Mouse (Mus musculus) brown adipose tissue, adult 24 weeks (tissue): ENCODE results near the gene Cyp4f18. TPM values are rescaled to one million over a fixed set of nuclear protein-coding genes. Genes with fewer than 3 reads are reported as not detected.
"Not testable (repeated sequence)": the region's sequence is repeated elsewhere in the genome, so short reads cannot be mapped to it uniquely, and the experiment has no call there.

Experiments
- H3K27ac ChIP-seq: fragments of 200-500 bp; replicated peaks from 2 replicates; pipeline ENCODE4 v1.5.1; 2012; ENCODE audit warnings: low read depth, mild to moderate bottlenecking, low read length
- H3K4me1 ChIP-seq: fragments of 200-500 bp; 2 replicates; pipeline ENCODE4 v1.6.1; 2012; ENCODE audit warnings: low read length, mixed read lengths; ENCODE audit not compliant: control insufficient read depth, insufficient read depth, insufficient read length
- H3K4me3 ChIP-seq: fragments of 200-500 bp; 2 replicates; pipeline ENCODE4 v1.5.1; 2012; ENCODE audit warnings: low read depth, mild to moderate bottlenecking, low read length, moderate library complexity; ENCODE audit not compliant: insufficient read depth
- polyA plus RNA-seq: library from polyadenylated mRNA; stranded (reverse); fragments of >200 nt; gene quantifications from 2 replicates; pipeline ENCODE4 v1.2.4, GENCODE M21; 2012; ENCODE audit not compliant: missing spikeins, insufficient read depth, insufficient read length

Cyp4f18 gene
- polyA plus RNA-seq = 1.5 and 2.9 TPM in 2 replicates

DNA sequence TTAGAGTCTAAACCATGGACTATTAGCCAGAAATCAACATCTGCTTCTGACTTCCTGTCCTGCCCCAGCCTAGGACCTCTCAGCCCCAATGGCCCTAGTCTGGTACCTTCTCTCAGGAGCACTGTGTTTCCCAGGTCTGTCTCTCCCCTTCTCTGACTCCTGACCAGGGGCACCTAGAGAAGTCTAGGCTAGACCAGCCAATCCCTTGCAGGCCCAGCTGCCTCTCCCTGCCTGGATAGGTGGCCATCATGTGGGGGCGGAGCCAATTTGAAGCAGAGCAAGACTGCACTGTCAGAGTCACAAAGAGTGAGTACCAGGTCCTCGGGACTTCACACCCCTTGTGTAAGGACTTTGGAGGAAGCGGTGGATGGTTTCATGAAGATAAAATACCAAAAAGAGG is at the start of gene Cyp4f18:
Cyp4f18 (minus strand) TSS at position 154 of the 400 bp plus-strand sequence.
- peak within 1 kb of the TSS; percentile 59 for H3K27ac ChIP-seq
- H3K4me3 ChIP-seq = no peak within 1 kb of the TSS
- H3K4me1 ChIP-seq = no peaks in the 10 kb centered on the region; the same call in 1 of the 2 replicates

DNA sequence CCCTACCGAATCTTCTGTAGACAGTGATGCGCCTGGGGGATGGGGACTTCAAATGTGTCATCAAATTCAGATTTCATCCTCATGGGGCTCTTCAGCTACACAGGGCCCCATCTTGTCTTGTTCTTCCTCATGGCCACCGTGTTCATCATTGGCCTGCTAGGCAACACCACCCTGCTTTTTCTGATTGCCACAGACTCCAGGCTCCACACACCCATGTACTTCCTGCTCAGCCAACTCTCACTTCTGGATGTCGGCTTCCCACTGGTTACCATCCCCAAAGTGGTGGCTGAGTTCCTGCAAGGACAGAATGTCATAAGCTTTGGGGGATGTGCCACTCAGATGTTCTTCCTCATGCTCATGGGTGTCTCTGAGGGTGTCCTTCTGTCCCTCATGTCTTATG is 48.2 kb upstream of the Cyp4f18 start:
- not testable (repeated sequence) for H3K4me3 ChIP-seq, H3K4me1 ChIP-seq, H3K27ac ChIP-seq

DNA sequence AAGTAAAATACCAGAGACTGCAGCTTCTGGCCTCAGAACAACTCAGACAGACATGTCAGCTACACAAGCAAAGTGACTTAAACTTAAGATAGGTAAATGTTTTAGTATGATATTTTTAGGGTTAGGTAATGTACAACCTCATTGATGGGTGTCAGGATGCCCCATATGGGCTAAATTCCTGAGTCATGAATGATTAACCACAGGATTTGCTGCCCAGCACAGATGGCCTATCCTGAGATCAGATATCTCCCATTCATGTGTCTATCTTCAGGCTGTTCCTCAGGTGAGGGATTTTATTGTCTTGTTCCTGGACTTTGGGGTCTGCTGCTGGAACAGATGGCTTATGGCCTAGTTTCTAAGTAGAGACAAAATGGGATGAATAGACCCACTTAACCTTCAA is 45.2 kb upstream of the Cyp4f18 start:
- H3K4me3 ChIP-seq, H3K27ac ChIP-seq, H3K4me1 ChIP-seq: not testable (repeated sequence)

DNA sequence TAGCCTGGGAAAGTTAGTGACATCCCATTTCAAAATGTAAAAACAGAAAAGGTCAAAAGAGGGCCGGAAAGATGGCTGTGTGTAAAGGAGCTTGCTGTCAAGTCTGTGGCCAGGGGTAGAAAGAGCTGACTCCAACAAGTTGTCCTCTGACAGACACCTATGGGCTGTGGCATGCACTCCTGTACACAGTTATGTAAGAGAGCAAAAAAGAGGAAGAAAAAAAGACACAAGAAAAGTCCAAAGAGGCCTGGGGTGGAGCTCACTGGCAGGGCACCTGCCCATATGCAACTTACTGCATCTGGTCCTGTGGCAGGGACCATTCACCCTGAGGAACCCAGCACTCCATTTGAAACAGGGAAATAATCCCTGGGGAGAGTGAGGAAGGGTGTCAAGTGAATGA is 33.1 kb upstream of the Cyp4f18 start:
- no peaks in the 10 kb centered on the region for H3K4me1 ChIP-seq
- no peak overlapping the region for H3K4me3 ChIP-seq
- no peak overlapping the region for H3K27ac ChIP-seq

DNA sequence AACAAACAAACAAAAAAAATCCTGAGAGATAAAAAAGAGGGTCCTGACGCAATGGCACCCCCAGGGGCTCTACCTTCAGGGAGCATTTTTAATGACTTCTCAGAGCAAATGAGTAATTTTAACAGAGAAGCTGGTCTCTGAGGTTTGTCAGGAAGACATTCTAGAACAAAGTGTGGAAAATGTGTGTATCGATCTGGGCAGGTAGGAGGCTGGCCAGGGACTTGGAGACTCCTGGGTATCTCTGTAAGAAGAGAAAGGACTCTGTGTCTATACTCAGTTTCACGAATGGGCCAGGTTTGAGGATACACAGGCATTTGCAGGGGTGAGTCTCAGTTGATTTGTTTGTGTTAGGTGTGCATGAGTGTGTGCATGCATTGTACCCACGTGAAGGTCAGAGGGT is 31.5 kb upstream of the Cyp4f18 start, which contains the start of gene Olfr372:
Olfr372 (plus strand) TSS at position 301 of the 400 bp plus-strand sequence.
- H3K4me1 ChIP-seq, H3K4me3 ChIP-seq, H3K27ac ChIP-seq: not testable (repeated sequence)

DNA sequence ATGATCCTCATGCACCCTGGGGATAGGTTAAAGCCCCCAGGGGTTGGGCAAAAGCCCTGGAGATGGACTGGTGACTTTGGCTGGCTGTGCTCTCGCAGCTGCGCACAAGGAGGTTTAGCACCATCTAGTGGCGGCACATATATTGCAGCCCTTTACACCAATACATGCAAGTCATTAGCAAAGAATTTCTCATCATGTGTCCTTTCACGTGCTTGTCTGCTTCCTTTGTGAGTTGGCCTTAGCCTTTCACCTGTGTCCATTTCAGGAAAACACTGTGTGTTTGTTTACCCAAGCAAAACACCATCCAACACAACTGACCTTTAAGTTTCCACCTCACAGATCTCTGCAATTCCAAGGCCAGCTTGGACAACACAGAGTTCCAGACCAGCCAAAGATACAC is 23.5 kb upstream of the Cyp4f18 start:
- H3K4me3 ChIP-seq, H3K4me1 ChIP-seq, H3K27ac ChIP-seq: not testable (repeated sequence)

DNA sequence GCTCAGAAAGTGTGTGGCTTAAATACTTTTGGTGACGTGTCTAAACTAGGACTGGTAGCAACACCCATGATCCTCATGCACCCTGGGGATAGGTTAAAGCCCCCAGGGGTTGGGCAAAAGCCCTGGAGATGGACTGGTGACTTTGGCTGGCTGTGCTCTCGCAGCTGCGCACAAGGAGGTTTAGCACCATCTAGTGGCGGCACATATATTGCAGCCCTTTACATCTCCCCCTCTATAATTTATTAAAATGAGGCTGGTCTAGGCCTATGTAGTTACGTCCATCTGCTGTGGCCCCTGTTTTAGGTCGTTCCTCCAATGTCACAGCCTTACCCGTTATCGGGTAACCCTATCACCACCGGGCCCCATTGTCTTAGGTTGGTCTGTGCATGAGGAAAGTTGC is 15.5 kb upstream of the Cyp4f18 start:
- not testable (repeated sequence) for H3K27ac ChIP-seq, H3K4me3 ChIP-seq, H3K4me1 ChIP-seq

DNA sequence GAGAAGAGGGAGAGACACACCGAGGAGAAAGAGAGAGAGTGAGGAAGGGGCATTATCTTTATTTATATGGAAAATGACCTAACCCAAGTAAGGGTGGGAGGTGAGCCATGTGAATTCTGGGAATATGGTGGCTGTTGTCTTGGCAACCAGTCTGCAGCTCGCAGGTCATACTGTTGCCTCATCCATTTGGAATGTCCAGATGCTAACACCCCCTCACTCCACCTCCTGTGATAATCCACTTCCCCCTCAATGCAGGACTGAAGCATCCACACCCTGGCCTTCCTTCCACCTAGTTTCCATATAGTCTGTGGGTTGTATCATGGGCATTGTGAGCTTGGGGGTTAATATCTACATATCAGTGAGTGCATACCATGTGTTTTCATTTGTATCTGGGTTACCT is 10.4 kb upstream of the Cyp4f18 start:
- H3K4me1 ChIP-seq = no peaks in the 10 kb centered on the region
- no peak overlapping the region for H3K4me3 ChIP-seq
- no peak overlapping the region for H3K27ac ChIP-seq

DNA sequence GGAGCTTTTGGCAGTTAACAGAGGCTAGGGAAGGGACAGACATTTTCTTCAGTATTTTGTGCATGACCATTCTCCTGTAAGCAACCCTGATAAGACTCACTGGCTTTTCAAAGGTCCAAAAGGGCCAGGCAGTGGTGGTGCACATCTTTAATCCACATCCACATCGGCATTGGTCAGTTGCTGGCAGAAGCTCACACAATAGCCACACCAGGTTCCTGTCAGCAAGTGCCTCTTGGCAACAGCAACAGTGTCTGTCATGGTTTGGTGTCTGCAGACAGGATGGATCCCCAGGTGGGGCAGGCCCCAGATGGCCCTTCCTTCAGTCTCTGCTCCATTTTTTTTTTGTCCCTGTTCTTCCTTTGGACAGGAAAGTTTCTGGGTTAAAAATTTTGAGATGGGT is 9.6 kb upstream of the Cyp4f18 start:
- H3K4me3 ChIP-seq, H3K4me1 ChIP-seq, H3K27ac ChIP-seq: not testable (repeated sequence)

DNA sequence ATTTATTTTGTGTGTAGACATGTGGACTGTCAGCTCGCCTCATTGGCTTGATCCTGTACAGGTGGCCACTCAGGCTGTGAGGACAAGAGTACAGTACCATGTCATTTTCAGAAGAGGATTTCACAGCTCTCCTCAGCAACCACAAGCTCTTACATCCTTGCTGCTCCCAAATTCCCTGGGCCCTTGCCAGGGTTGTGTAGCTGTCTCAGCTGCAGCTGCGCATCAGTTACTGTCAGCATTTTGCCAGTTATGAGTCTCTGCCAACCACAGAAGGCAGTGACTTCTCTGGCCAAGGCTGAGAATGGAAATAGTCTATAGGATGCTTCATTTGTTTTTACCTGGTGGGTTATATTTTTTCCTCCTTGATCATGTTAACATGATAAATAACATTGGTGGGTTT is 8.7 kb upstream of the Cyp4f18 start:
- H3K4me1 ChIP-seq = no peaks in the 10 kb centered on the region
- H3K27ac ChIP-seq = no peak overlapping the region
- H3K4me3 ChIP-seq = no peak overlapping the region

DNA sequence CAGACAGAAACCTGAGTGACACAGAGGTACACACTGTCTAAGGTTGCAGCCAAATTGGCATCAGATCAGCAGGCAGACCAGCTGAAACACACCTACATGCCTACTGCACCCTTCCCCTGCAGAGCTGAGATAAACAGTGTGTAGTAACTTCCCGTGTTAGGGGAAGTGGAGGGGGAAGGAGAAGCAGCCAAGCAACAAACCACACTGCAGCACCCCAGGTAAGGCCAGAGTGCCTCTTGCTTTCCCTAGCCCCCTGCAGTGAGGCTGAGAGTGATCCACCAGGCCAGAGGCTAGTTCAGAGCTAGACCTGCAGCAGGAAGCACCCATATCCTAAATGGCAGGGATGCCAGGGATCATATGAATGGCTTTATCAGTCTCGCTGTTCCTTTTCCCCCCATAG is 7.9 kb upstream of the Cyp4f18 start:
- not testable (repeated sequence) for H3K4me3 ChIP-seq, H3K27ac ChIP-seq, H3K4me1 ChIP-seq

DNA sequence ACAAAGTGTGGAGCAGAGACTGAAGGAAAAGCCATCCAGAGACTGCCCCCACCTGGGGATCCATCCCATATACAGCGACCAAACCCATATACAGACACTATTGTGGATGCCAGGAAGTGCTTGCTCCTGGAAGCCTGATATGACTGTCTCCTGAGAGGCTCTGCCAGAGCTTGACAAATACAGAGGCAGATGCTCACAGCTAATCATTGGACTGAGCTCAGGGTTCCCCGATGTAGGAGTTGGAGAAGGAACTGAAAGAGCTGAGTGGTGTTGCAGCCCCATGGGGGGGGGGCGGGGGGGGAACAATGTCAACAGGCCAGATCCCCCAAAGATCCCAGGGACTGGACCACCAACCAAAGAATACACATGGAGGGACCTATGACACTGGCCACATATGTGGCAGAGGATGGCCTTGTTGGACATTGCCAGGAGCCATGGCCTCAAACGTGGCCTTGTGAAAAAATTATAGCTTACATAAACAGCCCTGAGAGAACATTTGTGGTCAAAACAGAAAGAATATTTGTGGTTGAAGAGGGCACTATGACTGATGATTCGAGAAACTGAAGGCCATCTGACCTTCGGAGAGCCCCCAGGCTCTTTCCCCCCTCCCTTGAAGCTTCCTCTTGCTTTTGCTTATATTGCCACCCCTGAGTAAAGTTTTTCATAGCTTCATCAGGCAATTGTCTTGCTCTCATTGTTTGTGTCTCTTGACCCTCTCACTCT is 4.2 kb upstream of the Cyp4f18 start:
- not testable (repeated sequence) for H3K4me1 ChIP-seq, H3K27ac ChIP-seq, H3K4me3 ChIP-seq

DNA sequence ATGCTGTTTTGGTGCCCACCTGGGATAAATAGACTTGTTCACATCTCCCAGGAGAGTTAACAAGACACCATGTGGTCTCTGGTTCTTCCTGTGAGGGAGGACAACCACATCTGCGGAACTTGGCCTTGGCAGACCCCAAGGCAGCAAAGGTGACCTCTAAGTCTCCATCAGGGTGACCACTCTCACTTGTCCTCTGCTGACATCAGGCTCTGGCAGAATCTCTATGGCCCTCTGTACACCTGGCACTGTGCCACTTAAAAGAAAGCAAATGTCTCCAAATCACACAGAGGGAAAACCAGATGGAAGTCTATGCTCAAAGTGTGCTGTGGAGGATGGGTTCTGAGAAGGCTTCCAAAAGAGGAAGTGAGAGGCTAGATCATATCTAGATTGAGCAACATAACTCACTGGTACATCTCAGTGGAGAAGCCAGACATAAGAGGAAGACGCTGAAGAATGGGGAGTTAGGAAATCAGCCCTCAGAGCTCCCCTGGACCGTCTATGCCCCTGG is 1.2 kb downstream of the Cyp4f18 start:
- Histone ChIP-seq H3K4me1 (no peaks in the 10 kb centered on the region; the same call in 1 of the 2 replicates), H3K27ac (no peak overlapping the region), H3K4me3 (no peak overlapping the region)

DNA sequence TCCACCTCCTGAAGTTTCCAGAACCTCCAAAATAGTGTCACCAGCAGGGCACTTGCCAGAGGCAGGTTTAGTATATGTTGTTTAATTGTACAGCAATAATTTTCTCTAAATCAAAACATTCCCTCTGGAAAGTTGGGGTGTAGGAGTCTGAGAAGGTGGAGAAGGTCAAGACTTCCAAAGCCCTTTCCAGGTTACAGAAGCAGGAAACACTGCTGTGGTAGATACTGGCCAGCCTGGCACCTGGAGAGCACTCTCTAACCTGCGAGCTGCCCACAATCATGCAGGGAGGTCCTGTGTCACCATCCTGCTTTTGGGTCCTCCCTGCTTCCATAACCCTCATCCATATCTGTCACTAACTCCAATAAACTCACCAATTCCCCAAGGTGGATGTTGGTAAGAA is 2.7 kb downstream of the Cyp4f18 start:
- Histone ChIP-seq H3K27ac (no peak overlapping the region), H3K4me3 (no peak overlapping the region), H3K4me1 (no peaks in the 10 kb centered on the region; the same call in 1 of the 2 replicates)

DNA sequence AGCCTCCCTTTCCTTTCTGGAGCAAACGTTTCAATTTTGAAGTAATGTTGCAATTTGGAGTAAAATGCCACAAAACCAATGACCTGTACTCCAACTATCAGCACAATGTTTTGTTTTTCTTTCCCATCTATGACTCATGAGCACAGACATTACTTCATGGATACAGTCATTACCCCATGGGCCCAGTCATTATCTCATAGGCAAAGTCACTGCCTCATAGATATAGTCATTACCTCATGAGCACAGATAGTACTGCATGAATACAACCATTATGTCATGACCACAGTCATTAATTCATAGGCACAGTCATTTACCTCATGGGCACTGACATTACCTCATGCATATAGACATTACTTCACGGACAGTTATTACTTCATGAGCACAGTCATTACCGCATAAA is 3.5 kb downstream of the Cyp4f18 start:
- Histone ChIP-seq H3K27ac (no peak overlapping the region), H3K4me1 (no peaks in the 10 kb centered on the region; the same call in 1 of the 2 replicates), H3K4me3 (no peak overlapping the region)

DNA sequence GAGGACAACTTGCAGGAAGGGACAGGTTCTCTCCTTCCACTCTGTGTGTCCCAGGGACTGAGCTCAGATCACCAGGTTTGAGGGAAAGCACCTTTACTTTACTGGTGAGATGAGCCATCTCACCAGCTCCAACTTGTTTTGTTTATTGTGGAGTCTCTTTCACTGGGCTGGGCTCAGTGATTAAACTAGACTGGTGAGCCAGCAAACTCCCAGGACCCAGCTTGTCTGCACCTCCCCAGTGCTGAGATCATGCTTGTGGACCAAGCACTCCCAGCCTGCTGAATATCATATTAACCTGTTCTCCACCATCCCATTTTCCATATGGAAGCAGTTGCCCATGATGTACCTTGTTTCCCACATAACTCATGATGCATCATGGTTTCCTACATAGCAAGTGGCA is 6.5 kb downstream of the Cyp4f18 start:
- H3K27ac ChIP-seq = no peak overlapping the region
- H3K4me3 ChIP-seq = no peak overlapping the region
- H3K4me1 ChIP-seq = no peaks in the 10 kb centered on the region
